Mouse (Mus musculus) MEL (cell line): ENCODE measurements at regions not wholly inside any gene's neighbourhood (a gene's known extent, or its start where the extent isn't known, plus 50 kb on each side); places are given as distances from the start of the nearest gene placed in this dataset.

ENCODE experiments used
- CTCF ChIP-seq, 3 experiments: IDR thresholded peaks in 2 of 3; conservative IDR thresholded peaks in 1 of 3; 2 replicates each; pipeline ENCODE4 v1.5.1; 2011 to 2012; ENCODE audit warnings: low read length in 3 of 3, low read depth in 2 of 3, mild to moderate bottlenecking in 2 of 3, improper control_type of control experiment in 1 of 3, inconsistent platforms in 1 of 3, mixed read lengths in 1 of 3, moderate library complexity in 1 of 3; ENCODE audit not compliant: control insufficient read depth in 1 of 3, insufficient read depth in 1 of 3, poor library complexity in 1 of 3, severe bottlenecking in 1 of 3
- EP300 ChIP-seq, 2 experiments: IDR thresholded peaks; 2 replicates each; pipeline ENCODE4 v1.6.1; 2011; ENCODE audit warnings: improper control_type of control experiment in 2 of 2, low read length in 2 of 2, low read depth in 1 of 2, mild to moderate bottlenecking in 1 of 2
- MAFK ChIP-seq: IDR thresholded peaks from 2 replicates; pipeline ENCODE4 v1.6.1; 2011; ENCODE audit warnings: low read depth, mild to moderate bottlenecking, low read length, improper control_type of control experiment, borderline replicate concordance
- POLR2A ChIP-seq, 2 experiments: IDR thresholded peaks; 2 replicates each; pipeline ENCODE4 v1.6.1; 2011 to 2012; ENCODE audit warnings: low read length in 2 of 2, mild to moderate bottlenecking in 2 of 2, control low read depth in 1 of 2, improper control_type of control experiment in 1 of 2, low read depth in 1 of 2, moderate library complexity in 1 of 2; ENCODE audit not compliant: control insufficient read depth in 1 of 2, insufficient read depth in 1 of 2, poor library complexity in 1 of 2
- POLR2AphosphoS2 ChIP-seq: IDR thresholded peaks from 2 replicates; pipeline ENCODE4 v1.6.1; 2011; ENCODE audit warnings: low read length, improper control_type of control experiment
- USF1 ChIP-seq: IDR thresholded peaks from 2 replicates; pipeline ENCODE4 v1.6.1; 2014; ENCODE audit warnings: low read depth, mild to moderate bottlenecking, inconsistent platforms, low read length, improper control_type of control experiment, moderate library complexity
- ZC3H11A ChIP-seq: IDR thresholded peaks from 2 replicates; pipeline ENCODE4 v1.6.1; 2012; ENCODE audit warnings: low read depth, mild to moderate bottlenecking, inconsistent platforms, low read length, improper control_type of control experiment

GRCm38 (mm10) chr10:84296168-84296567, 144.2 kb downstream of the Nuak1 start:
- TF ChIP-seq CTCF (IDR thresholded peaks at IDR 0.05 in 2 of 3, conservative IDR thresholded peaks at IDR 0.05 in 1 of 3; ENCODE audit: control insufficient read depth in 1 of 3, insufficient read depth in 1 of 3, low read depth in 2 of 3, low read length in 3 of 3, poor library complexity in 1 of 3, severe bottlenecking in 1 of 3) (no peak), ZC3H11A (no peak), POLR2AphosphoS2 (no peak), MAFK (no peak), POLR2A (IDR thresholded peaks at IDR 0.05; ENCODE audit: control insufficient read depth in 1 of 2, insufficient read depth in 1 of 2, low read depth in 1 of 2, low read length in 2 of 2, poor library complexity in 1 of 2) (no peak), USF1 (no peak), EP300 (IDR thresholded peaks at IDR 0.05; ENCODE audit: low read depth in 1 of 2, low read length in 2 of 2) (no peak)
